Mouse (Mus musculus) CH12.LX (cell line): Measurements from ENCODE around the gene Ostn. TPM values are rescaled to one million over a fixed set of nuclear protein-coding genes. Genes with fewer than 3 reads are reported as not detected.

Source experiments
- DNase-seq: peaks from one replicate; pipeline ENCODE4 v3.0.0-alpha.2; 2013; ENCODE audit errors: extremely low read depth
- H3K27ac ChIP-seq: 2 replicates; pipeline ENCODE4 v1.5.1; 2012; ENCODE audit warnings: low read depth, mild to moderate bottlenecking, control low read depth, moderate library complexity; ENCODE audit not compliant: insufficient read depth
- H3K27me3 ChIP-seq: replicated peaks from 2 replicates; pipeline ENCODE3; 2012; ENCODE audit warnings: inconsistent platforms
- H3K36me3 ChIP-seq, 2 experiments: replicated peaks in 1 of 2; 2 replicates each; pipeline versions ENCODE3 to v1.6.1; 2012; ENCODE audit warnings: inconsistent platforms in 1 of 2, low read length in 1 of 2, mild to moderate bottlenecking in 1 of 2, mixed read lengths in 1 of 2, moderate library complexity in 1 of 2; ENCODE audit not compliant: control insufficient read depth in 1 of 2, insufficient read depth in 1 of 2
- H3K4me1 ChIP-seq, 2 experiments: 2 replicates each; pipeline ENCODE4 v1.6.1; 2012; ENCODE audit warnings: inconsistent platforms in 1 of 2, moderate library complexity in 1 of 2; ENCODE audit not compliant: insufficient read depth in 2 of 2, control insufficient read depth in 1 of 2
- H3K4me2 ChIP-seq: 2 replicates; pipeline ENCODE4 v1.6.1; 2012; ENCODE audit warnings: low read depth, mild to moderate bottlenecking, control low read depth; ENCODE audit not compliant: poor library complexity, insufficient read depth, severe bottlenecking
- H3K4me3 ChIP-seq, 3 experiments: fragments of 150-350 bp in 1 of 3; sonication (generic) in 1 of 3; replicated peaks in 1 of 3; 2 replicates each; pipeline versions ENCODE3 to v1.5.1; 2011 to 2012; ENCODE audit warnings: low read depth in 2 of 3, low read length in 2 of 3, mild to moderate bottlenecking in 2 of 3, moderate library complexity in 2 of 3, control low read depth in 1 of 3, improper control_type of control experiment in 1 of 3, inconsistent platforms in 1 of 3, mixed read lengths in 1 of 3; ENCODE audit not compliant: poor library complexity in 1 of 3
- H3K79me2 ChIP-seq: replicated peaks from 2 replicates; pipeline ENCODE4 v1.6.1; 2012; ENCODE audit warnings: mild to moderate bottlenecking, moderate library complexity; ENCODE audit not compliant: control insufficient read depth, poor library complexity, insufficient read depth, severe bottlenecking; ENCODE audit errors: extremely low read depth
- H3K9ac ChIP-seq: 2 replicates; pipeline ENCODE4 v1.6.1; 2012; ENCODE audit warnings: low read depth, mild to moderate bottlenecking, control low read depth, moderate library complexity; ENCODE audit not compliant: insufficient read depth
- H3K9me3 ChIP-seq: replicated peaks from 2 replicates; pipeline ENCODE3; 2012; ENCODE audit warnings: low read length, inconsistent platforms, mixed read lengths
- BHLHE40 ChIP-seq: IDR thresholded peaks from 2 replicates; pipeline ENCODE4 v1.6.1; 2011; ENCODE audit warnings: mild to moderate bottlenecking, low read depth, low read length, improper control_type of control experiment
- CHD2 ChIP-seq: IDR thresholded peaks from 2 replicates; pipeline ENCODE4 v1.6.1; 2011; ENCODE audit warnings: low read length, improper control_type of control experiment
- CTCF ChIP-seq, 2 experiments: IDR thresholded peaks in 1 of 2; conservative IDR thresholded peaks in 1 of 2; 2 replicates each; pipeline ENCODE4 v1.5.1; 2011 to 2012; ENCODE audit warnings: low read depth in 2 of 2, low read length in 2 of 2, improper control_type of control experiment in 1 of 2, inconsistent platforms in 1 of 2, mild to moderate bottlenecking in 1 of 2, moderate library complexity in 1 of 2
- E2F4 ChIP-seq: IDR thresholded peaks from 2 replicates; pipeline ENCODE4 v1.6.1; 2011; ENCODE audit warnings: low read depth, low read length, improper control_type of control experiment; ENCODE audit not compliant: insufficient replicate concordance
- EP300 ChIP-seq: IDR thresholded peaks from 2 replicates; pipeline ENCODE4 v1.6.1; 2011; ENCODE audit warnings: low read length, improper control_type of control experiment
- ETS1 ChIP-seq: conservative IDR thresholded peaks from 2 replicates; pipeline ENCODE4 v1.6.1; 2012; ENCODE audit warnings: low read depth, mild to moderate bottlenecking, inconsistent platforms, low read length, improper control_type of control experiment, moderate library complexity
- HCFC1 ChIP-seq: IDR thresholded peaks from 2 replicates; pipeline ENCODE4 v1.6.1; 2012; ENCODE audit warnings: low read depth, mild to moderate bottlenecking, inconsistent platforms, low read length, improper control_type of control experiment
- IRF4 ChIP-seq: IDR thresholded peaks from 2 replicates; pipeline ENCODE4 v1.6.1; 2014; ENCODE audit warnings: low read depth, mild to moderate bottlenecking, inconsistent platforms, low read length, improper control_type of control experiment
- JUN ChIP-seq: IDR thresholded peaks from 2 replicates; pipeline ENCODE4 v1.6.1; 2011; ENCODE audit warnings: low read depth, mild to moderate bottlenecking, low read length, improper control_type of control experiment, moderate library complexity; ENCODE audit not compliant: insufficient read depth
- JUND ChIP-seq: conservative IDR thresholded peaks from 2 replicates; pipeline ENCODE4 v1.6.1; 2011; ENCODE audit warnings: low read depth, low read length, improper control_type of control experiment
- KAT2A ChIP-seq: IDR thresholded peaks from 2 replicates; pipeline ENCODE4 v1.6.1; 2012; ENCODE audit warnings: low read length, improper control_type of control experiment, inconsistent platforms; ENCODE audit not compliant: insufficient replicate concordance
- MAFK ChIP-seq: IDR thresholded peaks from 2 replicates; pipeline ENCODE4 v1.6.1; 2011; ENCODE audit warnings: low read length, improper control_type of control experiment; ENCODE audit not compliant: insufficient replicate concordance
- MAX ChIP-seq: IDR thresholded peaks from 2 replicates; pipeline ENCODE4 v1.6.1; 2011; ENCODE audit warnings: low read length, improper control_type of control experiment
- MEF2A ChIP-seq: IDR thresholded peaks from 2 replicates; pipeline ENCODE4 v1.6.1; 2014; ENCODE audit warnings: low read depth, mild to moderate bottlenecking, inconsistent platforms, low read length, improper control_type of control experiment, borderline replicate concordance
- MYC ChIP-seq: IDR thresholded peaks from 2 replicates; pipeline ENCODE4 v1.6.1; 2011; ENCODE audit warnings: low read depth, mild to moderate bottlenecking, improper control_type of control experiment, low read length
- NELFE ChIP-seq: IDR thresholded peaks from 2 replicates; pipeline ENCODE4 v1.6.1; 2011; ENCODE audit warnings: low read depth, low read length, improper control_type of control experiment
- PAX5 ChIP-seq: IDR thresholded peaks from 2 replicates; pipeline ENCODE4 v1.6.1; 2012; ENCODE audit warnings: low read length, inconsistent platforms, mixed read lengths
- POLR2AphosphoS2 ChIP-seq: IDR thresholded peaks from 2 replicates; pipeline ENCODE4 v1.6.1; 2011; ENCODE audit warnings: low read depth, low read length, improper control_type of control experiment
- RAD21 ChIP-seq: IDR thresholded peaks from 2 replicates; pipeline ENCODE4 v1.6.1; 2011; ENCODE audit warnings: low read depth, mild to moderate bottlenecking, low read length, improper control_type of control experiment, moderate library complexity
- RCOR1 ChIP-seq: conservative IDR thresholded peaks from 2 replicates; pipeline ENCODE4 v1.6.1; 2012; ENCODE audit warnings: low read depth, mild to moderate bottlenecking, inconsistent platforms, low read length, improper control_type of control experiment
- SIN3A ChIP-seq: IDR thresholded peaks from 2 replicates; pipeline ENCODE4 v1.6.1; 2012; ENCODE audit warnings: low read length, improper control_type of control experiment, inconsistent platforms
- SMC3 ChIP-seq: IDR thresholded peaks from 2 replicates; pipeline ENCODE4 v1.6.1; 2011; ENCODE audit warnings: low read depth, low read length, improper control_type of control experiment
- TBP ChIP-seq: conservative IDR thresholded peaks from 2 replicates; pipeline ENCODE4 v1.6.1; 2011; ENCODE audit warnings: low read depth, low read length, improper control_type of control experiment
- TCF12 ChIP-seq: IDR thresholded peaks from 2 replicates; pipeline ENCODE4 v1.6.1; 2014; ENCODE audit warnings: low read depth, mild to moderate bottlenecking, inconsistent platforms, low read length, improper control_type of control experiment
- UBTF ChIP-seq: IDR thresholded peaks from 2 replicates; pipeline ENCODE4 v1.6.1; 2012; ENCODE audit warnings: low read depth, mild to moderate bottlenecking, inconsistent platforms, low read length, improper control_type of control experiment, moderate library complexity
- USF1 ChIP-seq: IDR thresholded peaks from 2 replicates; pipeline ENCODE4 v1.6.1; 2014; ENCODE audit warnings: low read depth, mild to moderate bottlenecking, inconsistent platforms, low read length, improper control_type of control experiment
- USF2 ChIP-seq: conservative IDR thresholded peaks from 2 replicates; pipeline ENCODE4 v1.6.1; 2011; ENCODE audit warnings: low read depth, low read length, improper control_type of control experiment
- ZKSCAN1 ChIP-seq: IDR thresholded peaks from 2 replicates; pipeline ENCODE4 v1.6.1; 2012; ENCODE audit warnings: low read depth, inconsistent platforms, low read length, improper control_type of control experiment, borderline replicate concordance
- ZMIZ1 ChIP-seq: IDR thresholded peaks from 2 replicates; pipeline ENCODE4 v1.6.1; 2012; ENCODE audit warnings: low read depth, mild to moderate bottlenecking, inconsistent platforms, low read length, improper control_type of control experiment
- ZNF384 ChIP-seq: IDR thresholded peaks from 2 replicates; pipeline ENCODE4 v1.6.1; 2012; ENCODE audit warnings: low read depth, low read length, improper control_type of control experiment, inconsistent platforms
- dilution Hi-C: fragments of 300-500 bp; cut with MboI; formaldehyde crosslinking; loops from 2 replicates; pipeline ENCODE4 v1.14.3; 2020; ENCODE audit warnings: low sequenced_read_pairs; ENCODE audit not compliant: extremely low pct_unique_long_range_greater_than_20kb, extremely low pct_ligation_motif_present
- in situ Hi-C: fragments of 300-500 bp; cut with MboI; formaldehyde crosslinking; loops from 3 replicates; pipeline ENCODE4 v1.14.3; 2019; ENCODE audit warnings: low sequenced_read_pairs, low pct_ligation_motif_present, low pct_unique_long_range_greater_than_20kb, mixed read lengths
- polyA plus RNA-seq: library from polyadenylated mRNA; unstranded; fragments of >175 nt; gene quantifications from 2 replicates; pipeline ENCODE4 v1.2.1, GENCODE M21; 2012; ENCODE audit warnings: low read depth; ENCODE audit not compliant: insufficient read length
- total RNA-seq, 2 experiments: library from RNA; depleted of rRNA; stranded (reverse); fragments of 300-350 nt in 1 of 2; fragments of >200 nt in 1 of 2; gene quantifications; 2 replicates each; pipeline ENCODE4 v1.2.3; 2012 to 2014

The Ostn gene
- total and polyA plus RNA-seq, 3 experiments: 0.67 to 1.7 (median 1.0) TPM

DNA sequence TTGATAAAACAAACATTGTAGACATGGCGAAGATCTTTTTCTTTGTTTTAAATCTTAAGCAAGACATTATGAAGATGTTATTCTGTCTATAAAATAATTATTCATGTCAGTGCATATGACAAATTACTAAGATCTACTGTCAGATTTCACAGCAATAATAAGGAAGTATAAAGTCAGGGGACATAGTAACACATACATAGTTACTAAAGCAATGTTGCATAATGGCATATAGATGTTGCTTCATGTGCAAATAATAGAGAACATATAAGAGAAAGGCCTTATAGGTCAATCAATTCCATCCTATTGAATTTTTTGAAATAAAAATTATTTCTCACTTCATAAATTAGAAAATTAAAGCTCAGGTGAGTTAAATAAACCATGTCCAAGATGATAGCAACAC, 11.8 kb downstream of the Ostn start:
- DNase-seq: no peak
- H3K4me2 ChIP-seq: no peak overlapping the region
- no peak overlapping the region for H3K9ac ChIP-seq
- dilution Hi-C loops (no loop called here), in situ Hi-C loops (no loop called here)
- no peak overlapping the region for H3K27ac ChIP-seq
- no peaks in the 10 kb centered on the region for H3K27me3 ChIP-seq
- peaks cover 2 to 21% of the 10 kb centered on the region in 2 experiments for H3K36me3 ChIP-seq
- H3K4me1 ChIP-seq: peaks cover 10 to 25% of the 10 kb centered on the region in 2 experiments; a peak in 3 of 4 replicates
- no peaks in the 10 kb centered on the region; the same call in 1 of the 2 replicates for H3K79me2 ChIP-seq
- no peaks in the 10 kb centered on the region for H3K9me3 ChIP-seq
- TF ChIP-seq ZNF384: no peak
- TF ChIP-seq TBP: no peak
- TF ChIP-seq MAX: no peak
- TF ChIP-seq CTCF (conservative IDR thresholded peaks at IDR 0.05 in 1 of 2, IDR thresholded peaks at IDR 0.05 in 1 of 2; ENCODE audit: low read depth in 2 of 2, low read length in 2 of 2): no peak
- TF ChIP-seq ZMIZ1: no peak
- TF ChIP-seq HCFC1: no peak
- no peak for TF ChIP-seq TCF12
- no peak for TF ChIP-seq USF2
- no peak for TF ChIP-seq USF1
- TF ChIP-seq SIN3A: no peak
- TF ChIP-seq PAX5: no peak
- no peak for TF ChIP-seq IRF4
- no peak for TF ChIP-seq ZKSCAN1
- no peak for TF ChIP-seq MEF2A
- TF ChIP-seq POLR2AphosphoS2: no peak
- no peak for TF ChIP-seq JUN
- no peak overlapping the region for H3K4me3 ChIP-seq

DNA sequence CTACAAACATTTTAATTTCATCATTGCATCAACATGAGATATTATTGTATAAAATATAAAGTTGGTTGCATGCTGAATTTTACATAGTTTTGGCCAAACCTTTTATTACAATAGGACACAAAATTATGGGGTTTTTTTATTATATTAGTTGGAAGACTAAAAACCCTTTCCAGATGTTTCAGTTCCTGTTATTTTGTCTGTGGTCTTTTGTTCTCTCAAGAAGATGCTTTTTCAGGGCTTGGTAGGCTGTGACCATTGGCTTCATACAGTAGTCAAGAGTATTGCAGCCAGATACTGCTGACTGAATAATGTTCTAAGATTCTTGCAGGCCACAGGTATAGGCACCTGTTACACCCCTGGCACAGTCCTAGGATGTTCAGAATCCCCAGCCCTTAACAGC, 14.8 kb downstream of the Ostn start:
- Histone ChIP-seq H3K4me1 (peaks cover 12 to 40% of the 10 kb centered on the region in 2 experiments; a peak in 3 of 4 replicates), H3K27ac (no peak overlapping the region), H3K4me2 (peak overlapping the region; percentile 16), H3K79me2 (peaks cover 4% of the 10 kb centered on the region), H3K9me3 (peaks cover 4% of the 10 kb centered on the region), H3K4me3 (no peak overlapping the region), H3K27me3 (no peaks in the 10 kb centered on the region), H3K9ac (no peak overlapping the region), H3K36me3 (peaks cover 2 to 20% of the 10 kb centered on the region in 2 experiments)
- dilution Hi-C loops: no loop called here
- TF ChIP-seq MAX: no peak
- no peak for TF ChIP-seq RAD21
- peak; percentile 72 for TF ChIP-seq EP300
- no peak for TF ChIP-seq BHLHE40
- TF ChIP-seq ZNF384: peak; percentile 35; the same call in 1 of the 2 replicates
- TF ChIP-seq IRF4: peak; percentile 61; the same call in 1 of the 2 replicates
- TF ChIP-seq CHD2: no peak
- TF ChIP-seq KAT2A: no peak
- no peak for TF ChIP-seq MYC
- no peak for TF ChIP-seq POLR2AphosphoS2
- no peak for TF ChIP-seq MAFK
- TF ChIP-seq UBTF: no peak
- TF ChIP-seq NELFE: no peak
- TF ChIP-seq JUND: no peak
- TF ChIP-seq SMC3: no peak
- no peak for TF ChIP-seq ETS1
- no peak for TF ChIP-seq USF2
- TF ChIP-seq E2F4: no peak
- TF ChIP-seq SIN3A: no peak
- no peak for TF ChIP-seq RCOR1
- no peak for TF ChIP-seq HCFC1
- in situ Hi-C loops: no loop called here
- peak; percentile 43 for DNase-seq
